Mouse (Mus musculus): ENCODE data around the gene Sprr2f. TPM values are rescaled to one million over a fixed set of nuclear protein-coding genes. Genes with fewer than 3 reads are reported as not detected.

The Sprr2f gene
- polyA plus RNA-seq, 1 experiment from 2014 or later, result not detected

Other genes starting within 250 kb of the Sprr2f start
- not detected in 2 replicates for gene Prr9, start 241.2 kb upstream of the Sprr2f start, polyA plus RNA-seq (2016; fragmentation: Nextera tagmentation; extraction: Ambion mirVana)
- not detected in 2 replicates for gene Lelp1, start 222.4 kb upstream of the Sprr2f start, polyA plus RNA-seq (2016; fragmentation: Nextera tagmentation; extraction: Ambion mirVana)
- not detected in 2 replicates for gene Sprr2a1, start 149.4 kb upstream of the Sprr2f start, polyA plus RNA-seq (2016; fragmentation: Nextera tagmentation; extraction: Ambion mirVana)
- gene Sprr2a2, start 149.3 kb upstream of the Sprr2f start, polyA plus RNA-seq (2016; fragmentation: Nextera tagmentation; extraction: Ambion mirVana), result not detected in 2 replicates
- not detected in 2 replicates for gene Sprr2a3, start 79.8 kb upstream of the Sprr2f start, polyA plus RNA-seq (2016; fragmentation: Nextera tagmentation; extraction: Ambion mirVana)
- not detected in 2 replicates for gene Sprr2b, start 48.6 kb upstream of the Sprr2f start, polyA plus RNA-seq (2016; fragmentation: Nextera tagmentation; extraction: Ambion mirVana)
- not detected in 2 replicates for gene Sprr2d, start 26.0 kb upstream of the Sprr2f start, polyA plus RNA-seq (2016; fragmentation: Nextera tagmentation; extraction: Ambion mirVana)
- gene Sprr2e, start 13.0 kb upstream of the Sprr2f start, polyA plus RNA-seq (2016; fragmentation: Nextera tagmentation; extraction: Ambion mirVana), result not detected in 2 replicates
- not detected in 2 replicates for gene Sprr2h, start 20.5 kb downstream of the Sprr2f start, polyA plus RNA-seq (2016; fragmentation: Nextera tagmentation; extraction: Ambion mirVana)
- not detected in 2 replicates for gene Sprr2i, start 42.8 kb downstream of the Sprr2f start, polyA plus RNA-seq (2016; fragmentation: Nextera tagmentation; extraction: Ambion mirVana)
- not detected in 2 replicates for gene Sprr2j-ps, start 52.9 kb downstream of the Sprr2f start, polyA plus RNA-seq (2016; fragmentation: Nextera tagmentation; extraction: Ambion mirVana)
- 10.3 and 10.6 TPM in 2 replicates for gene Gm9774, start 64.2 kb downstream of the Sprr2f start, polyA plus RNA-seq (2016; fragmentation: Nextera tagmentation; extraction: Ambion mirVana)
- not detected in 2 replicates for gene Sprr2k, start 67.4 kb downstream of the Sprr2f start, polyA plus RNA-seq (2016; fragmentation: Nextera tagmentation; extraction: Ambion mirVana)
- not detected in 2 replicates for gene Sprr1b, start 73.6 kb downstream of the Sprr2f start, polyA plus RNA-seq (2016; fragmentation: Nextera tagmentation; extraction: Ambion mirVana)
- not detected in 2 replicates for gene Sprr3, start 93.5 kb downstream of the Sprr2f start, polyA plus RNA-seq (2016; fragmentation: Nextera tagmentation; extraction: Ambion mirVana)
- not detected in 2 replicates for gene Sprr1a, start 120.7 kb downstream of the Sprr2f start, polyA plus RNA-seq (2016; fragmentation: Nextera tagmentation; extraction: Ambion mirVana)
- not detected in 2 replicates for gene Sprr4, start 135.3 kb downstream of the Sprr2f start, polyA plus RNA-seq (2016; fragmentation: Nextera tagmentation; extraction: Ambion mirVana)
- gene 2310046K23Rik, start 169.3 kb downstream of the Sprr2f start, polyA plus RNA-seq (2016; fragmentation: Nextera tagmentation; extraction: Ambion mirVana), result not detected in 2 replicates
- not detected in 2 replicates for gene Ivl, start 208.5 kb downstream of the Sprr2f start, polyA plus RNA-seq (2016; fragmentation: Nextera tagmentation; extraction: Ambion mirVana)
- gene Smcp, start 223.8 kb downstream of the Sprr2f start, polyA plus RNA-seq (2016; fragmentation: Nextera tagmentation; extraction: Ambion mirVana), result not detected in 2 replicates
- not detected in 2 replicates for gene 2210017I01Rik, start 242.3 kb downstream of the Sprr2f start, polyA plus RNA-seq (2016; fragmentation: Nextera tagmentation; extraction: Ambion mirVana)